Mouse (Mus musculus) forebrain, embryonic 14.5 days (tissue): ENCODE measurements around the gene Kcnc1. TPM values are rescaled to one million over a fixed set of nuclear protein-coding genes. Genes with fewer than 3 reads are reported as not detected.

Experiments used
- ATAC-seq: fragments of 200-750 bp; cut with Nextera tagmentation; 2 replicates; pipeline ENCODE4 v1.8.0; 2017; ENCODE audit warnings: mild to moderate bottlenecking, moderate library complexity
- DNase-seq: peaks from one replicate; pipeline ENCODE4 v3.0.0-alpha.2; 2015; ENCODE audit warnings: low spot score
- H3K27ac ChIP-seq: fragments of 300-500 bp; sonication (generic); 2 replicates; pipeline ENCODE4 v1.5.1; 2014; ENCODE audit warnings: low read depth, mild to moderate bottlenecking, control low read depth, low read length, moderate library complexity
- H3K27me3 ChIP-seq: fragments of 300-500 bp; sonication (generic); replicated peaks from 2 replicates; pipeline ENCODE4 v1.6.1; 2014; ENCODE audit warnings: low read length, control low read depth, mixed read lengths; ENCODE audit not compliant: control insufficient read depth, insufficient read depth
- H3K36me3 ChIP-seq: fragments of 300-500 bp; sonication (generic); 2 replicates; pipeline ENCODE4 v1.6.1; 2014; ENCODE audit warnings: low read length, control low read depth; ENCODE audit not compliant: control insufficient read depth, insufficient read depth
- H3K4me1 ChIP-seq: fragments of 300-500 bp; sonication (generic); 2 replicates; pipeline ENCODE4 v1.6.1; 2014; ENCODE audit warnings: antibody characterized with exemption, low read length, control low read depth; ENCODE audit not compliant: control insufficient read depth, insufficient read depth
- H3K4me2 ChIP-seq: fragments of 300-500 bp; sonication (generic); 2 replicates; pipeline ENCODE4 v1.6.1; 2014; ENCODE audit warnings: mild to moderate bottlenecking, control low read depth, low read length
- H3K4me3 ChIP-seq: fragments of 300-500 bp; sonication (generic); 2 replicates; pipeline ENCODE4 v1.5.1; 2014; ENCODE audit warnings: low read depth, low read length, control low read depth
- H3K9ac ChIP-seq: fragments of 300-500 bp; sonication (generic); 2 replicates; pipeline ENCODE4 v1.6.1; 2014; ENCODE audit warnings: mild to moderate bottlenecking, low read length, control low read depth, moderate library complexity
- H3K9me3 ChIP-seq: fragments of 300-500 bp; sonication (generic); replicated peaks from 2 replicates; pipeline ENCODE4 v1.6.1; 2016; ENCODE audit warnings: low read length, control low read depth, mixed read lengths; ENCODE audit not compliant: control insufficient read depth
- WGBS: fragments of 180-500 bp; shearing (Covaris S2); extraction: QIAGEN DNeasy Blood & Tissue Kit; methylation state at CpG from one replicate; pipeline ENCODE4 v1.1.7; 2014; 5-methylcytosine and 5-hydroxymethylcytosine counted together
- polyA plus RNA-seq: library from polyadenylated mRNA; unstranded; fragments of >200 nt; fragmentation: Nextera tagmentation; extraction: Ambion mirVana; gene quantifications from 2 replicates; pipeline ENCODE4 v1.2.1, GENCODE M21; 2014

Gene Kcnc1
- polyA plus RNA-seq, 1 experiment from 2014 or later, result 3.6 TPM

GRCm38 (mm10) chr7:46365810-46366209 is 30.5 kb upstream of the Kcnc1 start:
- Histone ChIP-seq H3K4me1 (no peaks in the 10 kb centered on the region), H3K4me2 (no peak overlapping the region), H3K9me3 (no peaks in the 10 kb centered on the region), H3K27ac (no peak overlapping the region), H3K36me3 (no peaks in the 10 kb centered on the region), H3K4me3 (no peak overlapping the region), H3K9ac (no peak overlapping the region), H3K27me3 (no peaks in the 10 kb centered on the region)
- ATAC-seq (no peak), DNase-seq (no peak)
- WGBS, result 96% methylated on average over 1 of the region's 1 CpGs

- Histone ChIP-seq H3K9me3 (no peaks in the 10 kb centered on the region), H3K4me2 (no peak overlapping the region), H3K27ac (no peak overlapping the region), H3K4me1 (no peaks in the 10 kb centered on the region), H3K9ac (no peak overlapping the region), H3K4me3 (no peak overlapping the region), H3K36me3 (no peaks in the 10 kb centered on the region), H3K27me3 (peaks cover 8% of the 10 kb centered on the region)
- ATAC-seq, result no peak
- WGBS, result 78% methylated on average over 4 of the region's 4 CpGs
- no peak for DNase-seq
Measured at GRCm38 (mm10) chr7:46371104-46371503, 25.2 kb upstream of the Kcnc1 start.

- Histone ChIP-seq H3K9me3 (no peaks in the 10 kb centered on the region), H3K4me3 (peak within 1 kb of the TSS; percentile 26), H3K36me3 (no peaks in the 10 kb centered on the region), H3K9ac (0 out of 2 replicates have a peak within 1 kb of the TSS, but pooled peaks have one; percentile 25), H3K27me3 (peaks cover 39% of the 10 kb centered on the region), H3K4me1 (no peaks in the 10 kb centered on the region), H3K27ac (no peak within 1 kb of the TSS), H3K4me2 (peak within 1 kb of the TSS; percentile 40)
- no peak for ATAC-seq
- DNase-seq, result no peak
- 4% methylated on average over 44 of the region's 44 CpGs for WGBS
Measured at GRCm38 (mm10) chr7:46376172-46377007, 19.9 kb upstream of the Kcnc1 start, which contains the start of gene Myod1. Myod1 (plus strand) TSS chr7:46376474.

DNA sequence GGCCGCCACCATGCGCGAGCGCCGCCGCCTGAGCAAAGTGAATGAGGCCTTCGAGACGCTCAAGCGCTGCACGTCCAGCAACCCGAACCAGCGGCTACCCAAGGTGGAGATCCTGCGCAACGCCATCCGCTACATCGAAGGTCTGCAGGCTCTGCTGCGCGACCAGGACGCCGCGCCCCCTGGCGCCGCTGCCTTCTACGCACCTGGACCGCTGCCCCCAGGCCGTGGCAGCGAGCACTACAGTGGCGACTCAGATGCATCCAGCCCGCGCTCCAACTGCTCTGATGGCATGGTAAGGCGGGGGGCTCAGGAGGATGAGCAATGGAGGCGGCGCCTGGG is 19.3 kb upstream of the Kcnc1 start:
- peak overlapping the region; percentile 40 for H3K4me2 ChIP-seq
- H3K9ac ChIP-seq, result 0 out of 2 replicates have a peak overlapping the region, but pooled peaks have one; percentile 25
- no peaks in the 10 kb centered on the region for H3K36me3 ChIP-seq
- peak; percentile 38 for DNase-seq
- H3K4me3 ChIP-seq, result peak overlapping the region; percentile 26
- WGBS, result under 1% methylated on average over 32 of the region's 33 CpGs
- no peaks in the 10 kb centered on the region for H3K4me1 ChIP-seq
- ATAC-seq, result no peak
- H3K27me3 ChIP-seq, result peaks cover 39% of the 10 kb centered on the region
- H3K27ac ChIP-seq, result no peak overlapping the region
- no peaks in the 10 kb centered on the region for H3K9me3 ChIP-seq

- Histone ChIP-seq H3K4me3 (peak overlapping the region; percentile 16), H3K36me3 (no peaks in the 10 kb centered on the region), H3K27ac (no peak overlapping the region), H3K27me3 (peaks cover 39% of the 10 kb centered on the region), H3K4me1 (no peaks in the 10 kb centered on the region), H3K4me2 (peak overlapping the region; percentile 28), H3K9me3 (no peaks in the 10 kb centered on the region), H3K9ac (0 out of 2 replicates have a peak overlapping the region, but pooled peaks have one; percentile 25)
- DNase-seq (peak; percentile 41), ATAC-seq (no peak)
- 3% methylated on average over 22 of the region's 22 CpGs for WGBS
Measured at GRCm38 (mm10) chr7:46378123-46378522, 18.2 kb upstream of the Kcnc1 start.

DNA sequence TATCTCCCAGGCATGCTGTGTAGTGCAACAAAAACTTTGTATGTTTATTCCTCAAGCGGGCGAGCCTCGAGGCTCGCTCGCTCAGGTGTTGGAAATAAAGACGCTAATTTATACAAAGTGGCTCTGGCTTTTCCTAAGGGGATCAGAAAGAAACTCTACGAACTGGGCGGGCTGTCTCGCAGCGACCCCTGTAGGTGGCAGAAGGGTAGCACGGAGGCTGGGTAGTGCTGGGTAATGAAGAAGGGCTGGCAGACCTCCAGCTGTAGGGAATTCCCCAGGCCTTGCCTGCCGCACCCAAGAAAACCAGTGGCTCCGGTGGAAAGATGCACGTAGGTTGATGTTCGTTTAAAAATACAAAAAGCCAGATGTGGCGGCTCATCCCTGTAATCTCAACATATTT is 17.3 kb upstream of the Kcnc1 start:
- Histone ChIP-seq H3K9me3 (no peaks in the 10 kb centered on the region), H3K36me3 (no peaks in the 10 kb centered on the region), H3K4me3 (no peak overlapping the region), H3K9ac (no peak overlapping the region), H3K27ac (no peak overlapping the region), H3K4me1 (no peaks in the 10 kb centered on the region), H3K4me2 (no peak overlapping the region), H3K27me3 (peaks cover 39% of the 10 kb centered on the region)
- 7% methylated on average over 16 of the region's 16 CpGs for WGBS
- ATAC-seq (peak; percentile 74; the same call in 1 of the 2 replicates), DNase-seq (peak; percentile 84)

DNA sequence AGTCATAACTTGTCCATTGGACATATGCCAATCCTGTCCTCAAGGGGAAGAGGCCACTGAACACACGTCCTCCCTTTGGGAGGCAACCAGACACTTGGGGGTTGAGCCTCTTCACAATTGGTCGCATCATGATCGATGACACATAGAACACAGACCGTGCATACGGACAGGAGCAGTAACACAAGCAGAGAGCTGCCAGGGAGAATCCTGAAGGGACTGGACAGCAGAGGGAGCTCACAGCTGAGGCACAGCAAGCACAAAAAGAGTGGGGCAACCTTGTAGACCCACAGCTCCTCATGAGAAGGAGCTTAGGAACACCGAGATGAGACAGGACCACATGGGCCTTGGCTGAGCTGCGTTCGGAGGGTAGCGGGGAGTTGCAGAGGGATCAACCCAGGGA is 15.7 kb upstream of the Kcnc1 start:
- Histone ChIP-seq H3K27ac (no peak overlapping the region), H3K4me2 (no peak overlapping the region), H3K4me3 (no peak overlapping the region), H3K36me3 (no peaks in the 10 kb centered on the region), H3K9me3 (no peaks in the 10 kb centered on the region), H3K9ac (no peak overlapping the region), H3K27me3 (peaks cover 37% of the 10 kb centered on the region), H3K4me1 (no peaks in the 10 kb centered on the region)
- 69% methylated on average over 9 of the region's 9 CpGs for WGBS
- DNase-seq (no peak), ATAC-seq (no peak)

DNA sequence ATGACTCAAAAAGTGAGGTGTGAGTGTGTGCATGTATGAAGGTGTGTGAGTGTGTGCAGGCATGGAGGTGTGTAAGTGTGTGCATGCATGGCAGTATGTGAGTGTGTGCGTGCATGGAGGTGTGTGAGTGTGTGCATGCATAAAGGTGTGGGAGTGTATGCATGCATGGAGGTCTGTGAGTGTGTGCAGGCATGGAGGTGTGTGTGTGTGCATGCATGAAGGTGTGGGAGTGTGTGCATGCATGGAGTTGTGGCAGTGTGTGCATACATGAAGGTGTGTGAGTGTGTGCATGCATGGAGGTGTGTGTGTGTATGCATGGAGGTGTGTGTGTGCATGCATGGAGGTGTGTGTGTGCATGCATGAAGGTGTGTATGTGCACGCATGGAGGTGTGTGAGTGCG is 8.9 kb upstream of the Kcnc1 start:
- H3K9me3 ChIP-seq, result no peaks in the 10 kb centered on the region

GRCm38 (mm10) chr7:46389456-46390085 is 6.7 kb upstream of the Kcnc1 start:
- H3K4me2 ChIP-seq, result no peak overlapping the region
- H3K9me3 ChIP-seq, result no peaks in the 10 kb centered on the region
- H3K9ac ChIP-seq, result no peak overlapping the region
- ATAC-seq, result no peak
- peaks cover 4% of the 10 kb centered on the region; the same call in 1 of the 2 replicates for H3K27me3 ChIP-seq
- H3K36me3 ChIP-seq, result no peaks in the 10 kb centered on the region
- DNase-seq, result no peak
- H3K4me3 ChIP-seq, result no peak overlapping the region
- H3K4me1 ChIP-seq, result no peaks in the 10 kb centered on the region
- 76% methylated on average over 10 of the region's 10 CpGs for WGBS
- no peak overlapping the region for H3K27ac ChIP-seq

More for the DNA sequence above, 8.9 kb upstream of the Kcnc1 start:
- no peak overlapping the region for H3K4me3 ChIP-seq
- no peak for DNase-seq
- H3K27me3 ChIP-seq, result no peaks in the 10 kb centered on the region; the same call in 1 of the 2 replicates
- no peak overlapping the region for H3K27ac ChIP-seq
- H3K4me2 ChIP-seq, result no peak overlapping the region
- WGBS, result 91% methylated on average over 3 of the region's 3 CpGs
- ATAC-seq, result no peak
- H3K4me1 ChIP-seq, result no peaks in the 10 kb centered on the region
- H3K9ac ChIP-seq, result no peak overlapping the region
- H3K36me3 ChIP-seq, result no peaks in the 10 kb centered on the region
